Comparison of ENCODE assay signal across 19 mouse cellular contexts in genomic region chr17:67813666-67814065, GRCm38 (mm10).
DNase-seq lines count a peak whose midpoint lies in the region; TF ChIP-seq lines count a peak whose summit lies in the region.
"Had no signal": no experiment of that assay in that cellular context is flagged by ENCODE, and none has a peak within 500 bp of the region (broad histone marks: within the 10 kb centered on the region; RNA-seq: fewer than 3 reads in every experiment).

No protein-coding gene starts in this region.

- no peaks in the 10 kb centered on the region for H3K9me3 ChIP-seq in heart, embryonic 10.5 days

- no peak overlapping the region for H3K4me3 ChIP-seq in heart, embryonic 10.5 days
- no peak overlapping the region for H3K4me3 ChIP-seq in heart, adult 2 months

- no peaks in the 10 kb centered on the region for H3K4me1 ChIP-seq in heart, embryonic 10.5 days
- H3K4me1 ChIP-seq in heart, adult 2 months (ENCODE audit: control insufficient read depth, insufficient read depth, low read length): no peaks in the 10 kb centered on the region

- H3K27ac ChIP-seq in heart, embryonic 10.5 days: no peak overlapping the region
- H3K27ac ChIP-seq in heart, adult 2 months: no peak overlapping the region

- H3K79me2 ChIP-seq in heart, adult 2 months (replicated peaks; ENCODE audit: control insufficient read depth, insufficient read depth, low read length): no peaks in the 10 kb centered on the region

- TF ChIP-seq POLR2A in heart, adult 2 months (IDR thresholded peaks at IDR 0.05; ENCODE audit: insufficient read depth, low read depth, low read length): no peak

- peaks cover 4% of the 10 kb centered on the region; the same call in 1 of the 2 replicates for H3K36me3 ChIP-seq in heart, embryonic 10.5 days
- no peaks in the 10 kb centered on the region for H3K36me3 ChIP-seq in heart, adult 2 months (ENCODE audit: control insufficient read depth, insufficient read depth, low read length)
- H3K36me3 ChIP-seq: G1E had no signal

- TF ChIP-seq CTCF in heart, adult 2 months (IDR thresholded peaks at IDR 0.05): no peak

- intact Hi-C loops in heart, postnatal 10 days (cut with DNase I): no loop called here
- intact Hi-C loops in heart, adult 2 months (cut with DNase I): no loop called here

- DNase-seq in heart, adult 11 months: peak; percentile 73
- DNase-seq in heart, postnatal 10 days: no peak
- peak; percentile 65 for DNase-seq in heart, embryonic 10.5 days (ENCODE audit: low spot score)
- DNase-seq in heart, adult 2 months: no peak
- peak; percentile 31 for DNase-seq in testis, postnatal 10 days (ENCODE audit: low spot score)
- DNase-seq in testis, postnatal 14 days (ENCODE audit: low spot score): no peak
- DNase-seq: adrenal gland, adult 2 months; adrenal gland, adult 8-10 months; adrenal gland, postnatal 10 days; adrenal gland, postnatal 14 days; adrenal gland, postnatal 25 days; adrenal gland, postnatal 36 days; B cell, adult 2 months; cerebellum, adult 11 months; cerebellum, adult 11-12 months; cerebellum, adult 18-20 months had no signal

- H3K27me3 ChIP-seq in heart, embryonic 10.5 days (ENCODE audit: insufficient read depth, poor library complexity, severe bottlenecking): no peaks in the 10 kb centered on the region
- no peaks in the 10 kb centered on the region for H3K27me3 ChIP-seq in heart, adult 2 months (ENCODE audit: control insufficient read depth, insufficient read depth, low read length)
- H3K27me3 ChIP-seq: CH12.LX, Patski had no signal

- H3K9ac ChIP-seq in heart, adult 2 months (ENCODE audit: low read depth, low read length): no peak overlapping the region

- TF ChIP-seq EP300 in heart, adult 2 months (IDR thresholded peaks at IDR 0.05; ENCODE audit: insufficient read depth, low read depth, low read length): no peak

- WGBS in heart, embryonic 10.5 days: 89% methylated on average over 6 of the region's 6 CpGs
- 89% methylated on average over 6 of the region's 6 CpGs for WGBS in heart, adult 2 months

Comparison
In these comparisons a context has a peak if more than half of its experiments do, and no peak if none do; other contexts are left out.
1. DNase-seq: peak in heart, adult 11 months (single experiment), heart, embryonic 10.5 days (single experiment) and testis, postnatal 10 days (single experiment); none in heart, postnatal 10 days (0 of 2), heart, adult 2 months (0 of 2) and testis, postnatal 14 days (single experiment).